Mouse (Mus musculus) left cerebral cortex, adult 6 months (tissue): Measurements from ENCODE around the gene Tprkb. TPM values are rescaled to one million over a fixed set of nuclear protein-coding genes. Genes with fewer than 3 reads are reported as not detected.

Source experiments
- long read RNA-seq, 2 experiments: library from polyadenylated mRNA; unstranded; transcript quantifications; one replicate each; pipeline ENCODE4 v2.0.0; 2019 to 2020
- polyA plus RNA-seq: library from polyadenylated mRNA; unstranded; fragments of <200 nt; fragmentation: Nextera tagmentation; gene quantifications from 2 replicates; pipeline ENCODE4 v1.2.3, GENCODE M21; 2021

The Tprkb gene
- 90.7 and 91.6 TPM in 2 replicates for polyA plus RNA-seq
- long read RNA-seq, experiment 1, transcript Tprkb-201 (6 exons, 2,103 nt) = major isoform, 19 of 120 reads
- long read RNA-seq, experiment 1, partial matches to known transcripts = 16 of 120 reads
- long read RNA-seq, experiment 1, other reads (novel, unspliced or antisense) = 77 of 120 reads
- long read RNA-seq, experiment 2, transcript Tprkb-201 (6 exons, 2,103 nt) = major isoform, 17 of 59 reads
- long read RNA-seq, experiment 2, partial matches to known transcripts = 19 of 59 reads
- long read RNA-seq, experiment 2, other reads (novel, unspliced or antisense) = 21 of 59 reads

DNA sequence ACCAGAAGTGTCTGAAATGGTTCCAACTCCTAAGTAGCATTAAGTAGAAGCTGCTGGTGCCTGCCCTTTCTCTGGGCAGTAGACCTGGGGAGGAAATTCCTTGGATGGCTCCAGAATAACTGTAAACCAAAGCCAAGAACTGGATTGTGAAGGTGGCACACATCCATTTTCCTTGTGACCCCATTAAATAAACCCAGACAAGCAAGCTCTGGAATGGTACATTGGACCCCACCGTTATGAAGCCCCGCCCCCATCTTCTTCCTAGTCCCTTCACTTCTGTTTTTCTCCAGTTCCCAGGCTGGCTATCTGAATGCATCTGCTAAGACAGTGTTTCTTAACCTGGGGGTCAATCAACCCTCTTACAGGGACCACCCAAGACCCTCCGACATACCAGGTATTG, at the start of gene Tprkb:
Gene Tprkb, plus strand, starts transcription at position 279 of the 400 bp plus-strand sequence.

DNA sequence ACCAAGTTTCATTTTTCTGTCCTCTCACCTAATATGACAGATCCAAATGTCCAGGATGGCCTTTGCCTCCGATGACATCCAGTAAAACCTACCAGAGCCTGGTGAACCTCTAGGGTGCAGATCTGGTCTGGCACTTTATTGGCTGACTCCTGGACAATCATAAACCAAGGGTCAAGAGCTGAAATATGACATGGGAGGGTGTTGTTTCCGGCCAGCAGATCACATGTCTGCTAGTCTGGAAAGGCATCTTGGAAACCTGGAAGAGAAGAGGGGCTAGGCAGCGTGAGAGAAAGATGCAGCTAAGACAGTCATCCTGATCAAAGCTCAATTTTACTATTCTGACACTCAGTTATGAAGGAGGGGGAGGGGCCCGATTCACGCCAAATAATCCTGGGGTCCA, 42.7 kb upstream of the Tprkb start, which contains the start of gene Nat8f2:
Gene Nat8f2, minus strand, starts transcription at position 153 of the 400 bp plus-strand sequence.

DNA sequence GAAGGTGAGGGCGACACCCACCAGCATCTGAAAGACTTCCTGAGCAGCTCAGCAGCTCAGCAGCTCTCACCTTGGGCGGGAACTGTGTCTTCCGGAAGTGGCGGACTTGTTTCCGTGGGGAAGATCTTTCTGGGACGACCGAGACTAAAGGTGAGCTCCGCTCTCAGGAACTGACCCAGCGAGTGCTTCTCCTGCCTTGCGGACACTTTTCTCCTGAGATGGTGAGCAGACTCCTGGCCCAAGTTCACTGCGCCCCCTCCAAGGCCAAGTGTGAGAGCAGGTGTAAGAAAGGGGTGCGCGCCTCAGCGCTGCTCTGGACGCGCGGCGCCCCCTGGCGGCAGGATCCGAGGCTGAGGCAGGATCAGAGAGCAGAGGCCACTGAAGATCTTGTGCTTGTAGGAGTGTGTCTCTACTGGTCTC, 7.0 kb upstream of the Tprkb start, which contains the start of gene Nat8f4:
Gene Nat8f4, minus strand, starts transcription at position 243 of the 420 bp plus-strand sequence.

DNA sequence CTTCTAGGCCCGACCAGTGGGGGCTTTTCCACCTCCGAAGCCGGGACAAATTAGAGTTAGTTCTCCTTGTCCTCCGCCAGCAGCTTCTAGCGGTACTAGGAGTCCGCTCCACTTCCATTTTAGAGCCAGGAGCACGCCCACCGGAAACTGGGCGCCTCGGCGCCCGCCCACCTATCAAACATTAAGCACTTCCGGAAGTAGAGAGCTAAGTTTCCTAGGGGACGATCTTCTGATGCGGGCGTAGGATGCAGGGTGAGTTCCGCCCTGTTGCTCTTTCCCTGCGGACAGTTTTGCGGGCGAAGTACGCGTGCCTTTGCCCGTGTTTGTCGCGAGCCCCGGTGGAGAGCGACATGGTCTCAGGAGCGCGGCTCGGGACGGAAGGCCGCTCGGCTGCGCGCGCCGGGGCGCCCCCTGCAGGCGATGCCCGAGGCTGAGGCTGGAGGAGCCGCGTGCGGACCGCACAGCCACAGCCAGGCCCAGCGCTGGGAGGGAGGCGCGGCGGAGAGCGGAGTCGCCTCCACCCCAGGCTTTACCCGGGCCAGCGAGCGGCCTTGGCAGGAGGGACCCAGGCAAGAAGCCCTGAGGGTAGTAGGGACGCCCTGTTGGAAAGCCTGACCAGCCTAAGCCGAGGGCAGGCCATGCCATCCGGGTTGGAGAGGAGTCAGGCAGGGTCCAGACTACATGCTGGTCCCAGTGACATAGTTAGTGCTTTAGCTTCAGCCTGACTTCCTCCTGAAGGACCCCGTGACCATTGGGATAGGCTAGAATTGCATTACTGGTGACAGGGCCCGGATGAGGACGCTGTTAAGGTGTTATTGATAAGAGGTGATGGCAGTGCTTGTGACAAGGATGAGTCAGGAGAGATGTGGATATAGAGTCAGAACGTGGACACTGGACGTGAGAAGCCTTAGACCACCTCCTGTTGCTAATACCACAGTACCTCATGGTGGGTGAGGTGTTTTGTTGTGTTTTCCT, 4.2 kb downstream of the Tprkb start, which contains the start of gene Nat8f1:
Gene Nat8f1, minus strand, starts transcription at position 149 of the 975 bp plus-strand sequence.

DNA sequence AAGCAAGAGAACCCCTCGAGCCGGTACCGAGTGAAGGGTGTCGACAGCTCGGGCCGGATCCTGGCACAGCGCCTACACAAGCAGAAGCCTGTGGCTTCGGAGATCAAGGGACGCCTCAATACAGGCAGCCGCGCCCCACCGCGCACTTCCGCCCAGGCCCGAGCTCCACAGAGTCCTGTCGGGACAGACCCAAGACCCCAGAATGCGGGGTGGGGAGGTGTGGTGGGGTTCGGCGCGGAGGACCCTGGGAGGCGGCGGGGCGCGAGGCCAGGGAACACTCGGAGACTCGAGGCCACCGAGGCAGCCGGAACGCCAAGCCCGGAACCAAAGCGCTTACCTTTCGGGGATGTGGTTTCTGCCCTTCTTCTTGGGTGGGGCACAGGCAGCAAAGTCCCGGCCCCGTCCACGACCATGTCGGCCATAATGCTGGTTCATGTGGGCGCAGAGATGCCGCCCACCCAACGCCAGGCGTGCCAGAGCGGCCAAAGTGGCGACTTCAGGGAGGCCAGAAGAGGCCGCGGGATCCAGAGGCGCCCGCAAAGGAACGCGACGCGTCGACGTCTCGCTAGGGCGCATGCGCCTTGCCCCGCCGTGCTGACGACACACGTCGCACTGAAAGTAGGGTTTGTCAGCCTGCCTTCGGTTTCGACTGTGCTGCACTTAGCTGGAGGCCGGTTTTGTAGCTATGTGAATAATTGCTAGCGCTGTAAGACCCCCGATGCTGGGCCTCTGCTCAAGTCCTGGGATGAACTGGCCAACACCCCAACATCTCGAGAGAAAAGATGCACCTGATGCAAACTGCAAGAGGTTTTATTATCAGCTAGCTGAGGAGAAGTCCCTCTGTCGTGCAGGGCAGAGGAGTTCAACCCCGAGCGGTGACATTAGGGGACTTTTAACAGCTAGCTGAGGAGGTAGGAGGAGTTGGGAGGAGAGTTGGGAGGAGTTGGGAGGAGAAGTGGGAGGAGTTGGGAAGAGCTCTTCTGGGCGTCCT, 49.7 kb downstream of the Tprkb start, which contains the start of gene Dusp11:
Gene Dusp11, minus strand, starts transcription at position 567 of the 991 bp plus-strand sequence.

Other genes starting within 250 kb of the Tprkb start
- gene Nat8f7, start 198.7 kb upstream of the Tprkb start, polyA plus RNA-seq = 0.88 TPM in 2 replicates
- 3.7 and 8.5 TPM in 2 replicates for gene Nat8f3, start 146.1 kb upstream of the Tprkb start, polyA plus RNA-seq
- gene Nat8f6, start 90.9 kb upstream of the Tprkb start, polyA plus RNA-seq = 0.23 and 0.51 TPM in 2 replicates
- gene Nat8f5, start 90.9 kb upstream of the Tprkb start, polyA plus RNA-seq = 4.1 and 4.2 TPM in 2 replicates
- 2.3 and 2.7 TPM in 2 replicates for gene Nat8, start 79.8 kb upstream of the Tprkb start, polyA plus RNA-seq
- 0.04 and 0.12 TPM in 2 replicates for gene Nat8f2, start 42.7 kb upstream of the Tprkb start, polyA plus RNA-seq
- 7.3 and 9.2 TPM in 2 replicates for gene Nat8f4, start 7.0 kb upstream of the Tprkb start, polyA plus RNA-seq
- gene Nat8f1, start 3.8 kb downstream of the Tprkb start, polyA plus RNA-seq = 40.6 and 46.9 TPM in 2 replicates
- 10.1 and 12.5 TPM in 2 replicates for gene Dusp11, start 49.8 kb downstream of the Tprkb start, polyA plus RNA-seq
- not detected in 2 replicates for gene Figla, start 104.3 kb downstream of the Tprkb start, polyA plus RNA-seq
- 74.7 and 75.3 TPM in 2 replicates for gene Add2, start 116.8 kb downstream of the Tprkb start, polyA plus RNA-seq